Mouse (Mus musculus): ENCODE measurements around the gene Ppp2ca.
A peak's percentile ranks its signal among the peaks of the same experiment; 100 is the strongest.
"Not testable (repeated sequence)": the region's sequence is repeated elsewhere in the genome, so short reads cannot be mapped to it uniquely, and the experiment has no call there.

Ppp2ca gene

DNA sequence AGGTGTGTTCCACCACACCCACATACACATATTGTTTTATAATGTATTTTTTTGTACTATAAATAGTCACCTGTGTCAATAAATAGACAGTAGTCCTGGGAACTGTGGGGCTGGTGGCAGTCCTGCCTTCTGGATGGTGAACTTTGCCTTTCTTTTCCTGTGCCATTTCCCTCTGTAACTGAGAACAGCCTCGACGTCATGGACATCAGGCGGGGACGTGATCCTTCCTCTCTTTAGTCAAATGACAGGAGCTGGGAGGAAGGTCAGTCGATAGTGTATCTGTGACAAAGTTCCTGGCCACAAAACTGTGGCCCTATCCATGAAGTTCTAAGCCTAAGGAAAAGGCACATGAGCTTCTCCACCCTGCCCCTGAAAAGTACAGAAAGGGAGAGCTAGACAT lies 3.9 kb upstream of the Ppp2ca start:
- no peak for DNase-seq (ENCODE audit: low spot score in 2 of 2)

DNA sequence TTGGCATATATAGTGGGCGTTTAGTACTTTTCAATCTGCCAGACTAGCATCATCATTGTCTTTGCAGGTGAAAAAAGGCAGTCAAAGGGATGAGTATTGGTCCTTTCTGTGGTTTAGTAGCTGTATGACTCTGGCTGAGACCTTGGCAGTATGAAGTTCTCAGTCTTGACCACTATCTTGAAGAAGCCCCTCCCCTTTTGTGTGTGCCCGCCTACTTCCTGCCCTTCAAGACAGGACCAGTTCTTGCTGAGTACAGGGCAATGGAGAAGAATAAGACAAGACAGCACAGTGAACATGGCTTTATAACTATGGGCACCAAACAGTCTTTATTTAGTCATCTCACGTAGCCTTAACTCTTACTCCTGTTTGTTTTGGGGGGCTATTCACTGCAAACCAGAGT lies 1.5 kb upstream of the Ppp2ca start:
- no peak for DNase-seq (ENCODE audit: low spot score in 2 of 2)

DNA sequence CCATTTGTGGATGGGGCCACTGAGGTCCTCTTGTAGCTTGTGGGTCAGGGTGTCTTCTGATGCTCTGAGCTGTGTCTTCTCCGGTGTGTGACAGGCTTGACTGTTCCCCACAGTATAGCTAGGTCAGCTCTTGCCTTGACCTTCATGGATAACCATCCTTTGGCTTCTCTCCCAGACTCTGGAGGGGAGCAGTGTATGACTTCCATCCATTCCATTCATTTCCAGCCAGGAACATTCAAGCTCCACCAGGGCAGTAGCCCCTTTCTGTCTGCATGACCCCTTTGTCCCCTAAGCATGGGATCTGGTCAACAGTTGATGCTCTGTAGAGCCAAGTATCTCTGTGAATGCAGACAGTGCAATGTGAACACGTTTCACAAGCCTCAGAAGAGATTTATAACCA lies 885 bp upstream of the Ppp2ca start:
- DNase-seq (ENCODE audit: low spot score in 2 of 2), result peak in 1 of 2 experiments; percentile 4

DNA sequence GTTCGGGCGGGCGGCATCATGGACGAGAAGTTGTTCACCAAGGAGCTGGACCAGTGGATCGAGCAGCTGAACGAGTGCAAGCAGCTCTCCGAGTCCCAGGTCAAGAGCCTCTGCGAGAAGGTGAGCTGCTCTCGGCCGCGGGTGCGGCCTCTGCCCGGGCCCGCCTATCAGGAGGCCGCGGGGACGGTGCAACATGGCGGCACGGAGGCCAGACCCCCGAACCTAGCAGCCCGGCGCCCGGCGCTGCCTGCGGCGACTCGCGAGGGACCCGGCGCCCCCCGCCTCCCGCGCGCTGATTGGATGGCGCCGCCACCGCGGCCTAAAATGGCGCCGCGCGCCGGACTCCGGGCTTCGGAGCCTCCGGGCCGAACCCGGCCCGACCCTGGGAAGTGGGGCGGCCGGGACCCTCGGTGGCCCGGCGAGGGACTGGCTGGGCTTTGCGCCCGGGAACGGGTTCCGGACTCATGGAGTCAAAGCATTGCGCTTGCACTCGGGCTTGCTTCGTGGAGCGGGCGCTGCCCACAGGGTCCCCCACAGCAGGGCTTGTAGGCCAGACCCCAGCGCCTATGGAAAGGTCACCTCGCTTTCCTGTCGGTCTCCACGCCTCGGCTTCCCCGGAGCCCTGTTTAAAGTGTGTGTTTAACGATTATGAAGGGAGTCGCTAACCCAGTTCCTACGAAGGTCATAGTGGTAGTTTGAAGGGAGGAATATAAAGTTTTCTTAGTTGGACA lies 715 bp downstream of the Ppp2ca start:
- peak; percentile 62 to 76 for DNase-seq (ENCODE audit: low spot score in 2 of 2)

DNA sequence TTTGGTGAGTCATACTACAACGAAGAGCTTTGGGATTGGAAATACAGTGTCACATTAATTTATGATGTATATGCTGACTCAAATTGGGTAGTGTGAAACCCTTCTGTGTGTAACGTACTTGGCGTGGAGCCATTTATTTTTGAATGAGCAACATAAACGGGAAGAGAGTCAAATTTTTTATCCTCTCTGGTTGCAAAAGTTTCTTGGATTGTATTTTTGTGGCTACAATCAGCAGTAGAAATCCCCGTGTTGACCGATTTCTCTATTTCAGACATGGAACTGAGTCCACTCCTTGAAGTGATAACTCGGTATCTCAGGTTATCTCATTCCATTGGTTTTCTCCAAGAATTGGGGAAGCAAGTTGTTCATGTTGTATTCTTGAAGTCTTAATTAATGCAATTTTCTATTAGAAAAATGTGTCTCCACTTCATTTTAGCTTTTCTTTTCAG lies 1.3 kb downstream of the Ppp2ca start:
- no peak for DNase-seq (ENCODE audit: low spot score in 2 of 2)

DNA sequence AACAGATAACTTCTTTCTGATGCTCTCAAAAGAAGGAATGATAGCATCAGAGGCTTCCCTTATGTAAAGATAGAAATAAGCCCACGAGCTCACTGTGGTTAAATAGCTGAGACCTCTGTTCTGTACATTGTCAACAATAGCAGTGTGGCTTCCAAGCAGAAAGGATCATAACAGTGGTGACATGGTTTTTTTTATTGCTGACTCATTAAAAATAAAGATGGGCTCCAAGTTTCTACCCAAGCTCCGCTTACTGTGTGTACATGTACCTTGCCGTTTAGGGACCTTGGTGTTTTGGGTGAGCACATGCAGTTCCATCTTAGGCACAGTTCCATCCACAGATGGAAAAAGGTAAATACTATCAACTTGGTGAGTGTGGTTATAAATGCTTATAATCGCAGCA lies 4.5 kb downstream of the Ppp2ca start:
- DNase-seq (ENCODE audit: low spot score in 2 of 2), result no peak

DNA sequence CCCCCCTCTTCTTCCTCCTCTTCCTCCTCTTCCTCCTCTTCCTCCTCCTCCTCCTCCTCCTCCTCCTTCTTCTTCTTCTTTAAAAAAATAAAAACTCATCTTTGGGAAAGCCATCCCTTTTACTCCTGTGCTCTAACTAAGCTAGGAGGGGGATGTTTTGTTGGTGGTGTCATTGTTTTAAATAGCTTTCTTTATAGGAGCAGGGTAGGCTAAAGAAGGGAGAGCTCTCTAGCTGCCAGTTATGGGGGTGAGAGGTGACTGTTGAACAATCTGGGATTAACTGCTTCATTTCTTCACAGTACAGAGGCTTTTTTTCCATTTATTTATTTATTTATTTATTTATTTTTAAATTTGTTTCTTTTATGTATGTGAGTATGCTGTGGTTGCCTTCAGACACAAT lies 7.0 kb downstream of the Ppp2ca start:
- no peak for DNase-seq (ENCODE audit: low spot score in 2 of 2)

DNA sequence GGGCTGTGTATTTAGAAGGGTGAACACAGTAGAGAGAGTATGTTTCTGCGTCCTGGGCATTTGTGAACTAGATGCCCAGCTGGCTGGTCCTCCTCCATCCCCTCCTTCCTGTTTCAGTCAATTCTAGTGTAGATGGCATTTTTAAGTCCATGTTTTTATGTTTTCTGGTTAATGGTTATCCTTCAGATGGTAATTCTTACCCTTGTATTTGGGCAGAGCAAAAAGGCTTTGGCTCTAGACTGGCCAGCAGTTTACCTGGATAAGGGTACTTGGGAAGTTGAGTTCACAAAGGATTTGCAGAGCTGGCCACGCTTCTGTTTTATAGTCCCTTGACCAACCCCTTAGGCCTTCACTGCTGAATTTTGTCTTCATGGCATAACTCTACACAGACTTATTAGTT lies 7.6 kb downstream of the Ppp2ca start:
- DNase-seq (ENCODE audit: low spot score in 2 of 2), result no peak

DNA sequence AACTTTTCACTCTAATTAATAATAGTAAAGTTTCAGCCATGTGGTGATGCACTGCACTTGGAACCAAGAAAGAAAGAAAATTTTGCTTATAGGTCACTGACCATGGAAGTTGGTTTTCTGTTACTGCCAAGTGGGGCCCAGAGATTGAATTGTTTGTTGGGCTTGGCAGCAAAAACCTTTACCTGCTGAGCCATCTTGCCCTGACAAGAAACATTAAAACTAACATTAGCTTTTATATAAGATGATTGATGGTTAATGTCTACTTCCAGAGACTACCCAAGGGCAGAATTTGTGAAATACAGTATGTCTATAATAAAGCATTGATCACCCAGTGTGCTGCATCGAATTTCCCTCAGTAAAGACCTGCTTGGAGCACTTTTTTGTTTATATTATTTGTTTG lies 8.0 kb downstream of the Ppp2ca start:
- no peak for DNase-seq (ENCODE audit: low spot score in 2 of 2)

DNA sequence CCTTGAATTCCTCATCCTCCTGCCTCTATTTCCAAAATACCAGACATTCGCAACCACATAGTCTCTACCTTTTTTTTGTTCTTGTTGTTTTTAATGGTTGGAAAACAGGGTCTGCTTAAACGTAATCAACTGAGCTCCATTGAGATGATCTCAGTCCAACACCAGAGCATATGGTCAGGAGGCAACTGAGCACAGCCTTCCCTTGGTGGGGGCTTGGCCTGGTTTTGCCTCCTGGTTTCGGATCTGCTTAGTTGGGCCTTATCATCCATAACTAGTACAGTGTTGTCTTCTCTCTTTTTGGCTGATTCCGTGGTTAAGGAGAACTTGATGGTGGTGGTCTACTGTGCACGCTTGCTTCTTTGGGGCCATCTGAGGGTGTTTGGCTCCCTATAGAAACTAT lies 10.3 kb downstream of the Ppp2ca start:
- no peak for DNase-seq (ENCODE audit: low spot score in 2 of 2)

DNA sequence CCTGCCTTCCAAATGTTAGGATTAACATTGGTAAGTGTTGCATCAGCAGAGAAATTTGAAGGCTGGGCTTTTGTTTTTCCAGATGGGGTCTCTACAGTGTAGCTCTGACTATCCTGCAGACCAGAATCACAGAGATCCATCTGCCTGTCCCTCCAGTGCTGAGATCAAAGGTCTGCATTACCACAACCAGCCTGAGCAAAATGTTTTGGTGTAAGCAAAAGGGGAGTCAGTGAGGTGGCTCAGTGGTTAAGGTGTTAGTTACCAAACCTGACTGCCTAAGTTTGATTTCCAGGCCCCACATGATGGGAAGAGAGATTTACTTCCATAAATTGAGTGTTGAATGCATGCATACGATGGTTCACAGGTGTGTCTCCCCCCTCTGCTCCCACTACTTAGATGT lies 10.9 kb downstream of the Ppp2ca start:
- no peak for DNase-seq (ENCODE audit: low spot score in 2 of 2)

DNA sequence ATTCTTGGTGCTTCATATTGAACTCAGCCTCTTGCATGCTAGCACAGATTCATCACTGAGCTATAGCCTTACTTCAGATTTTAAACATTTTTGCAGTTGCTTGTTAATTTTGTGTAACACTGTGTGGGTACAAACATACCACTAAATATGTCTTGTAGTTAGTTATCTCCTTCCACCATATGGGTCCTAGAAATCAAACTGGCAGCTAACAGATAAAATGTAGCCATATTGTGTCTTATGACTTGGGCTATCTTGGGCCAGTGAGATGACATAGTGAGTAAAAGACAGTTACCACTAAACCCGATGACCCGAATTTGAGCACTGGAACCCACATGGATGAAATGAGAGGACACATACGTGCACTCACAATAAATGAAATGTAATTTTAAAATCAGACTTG lies 17.0 kb downstream of the Ppp2ca start:
- no peak for DNase-seq (ENCODE audit: low spot score in 2 of 2)

DNA sequence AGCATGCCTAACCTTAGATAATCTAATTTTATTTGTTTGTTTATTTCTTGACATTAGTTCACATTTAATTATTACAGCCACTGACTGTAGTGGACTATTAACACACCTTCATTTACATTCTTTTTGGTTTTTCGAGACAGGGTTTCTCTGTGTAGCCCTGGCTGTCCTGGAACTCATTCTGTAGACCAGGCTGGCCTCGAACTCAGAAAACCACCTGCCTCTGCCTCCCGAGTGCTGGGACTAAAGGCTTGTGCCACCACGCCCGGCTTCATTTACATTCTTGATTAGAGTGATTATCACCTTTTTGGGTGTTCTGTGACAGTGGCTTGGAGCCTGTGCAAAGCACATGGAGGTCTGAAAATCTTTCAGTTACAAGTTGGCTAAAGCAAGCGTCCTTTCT lies 17.6 kb downstream of the Ppp2ca start:
- not testable (repeated sequence) for DNase-seq (ENCODE audit: low spot score in 2 of 2)

DNA sequence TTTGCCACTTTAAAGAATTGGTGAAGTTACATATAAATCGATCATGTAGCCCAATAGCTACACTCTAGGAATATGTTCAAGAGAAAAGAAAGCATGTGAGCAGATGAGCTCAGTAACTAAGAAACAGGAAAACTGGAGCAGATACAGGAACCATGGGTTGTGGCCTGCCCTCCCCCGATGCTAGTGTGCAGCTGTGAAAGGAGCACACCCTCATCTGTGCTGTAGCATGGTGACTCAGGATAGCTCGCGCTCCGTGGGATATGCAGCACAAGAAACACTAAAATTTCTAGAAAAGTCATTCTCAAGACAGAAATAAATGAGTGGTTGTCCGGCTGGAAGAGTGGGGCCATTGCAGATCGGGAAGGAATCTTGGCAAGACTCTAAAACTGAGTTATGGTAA lies 18.7 kb downstream of the Ppp2ca start:
- no peak for DNase-seq (ENCODE audit: low spot score in 2 of 2)

DNA sequence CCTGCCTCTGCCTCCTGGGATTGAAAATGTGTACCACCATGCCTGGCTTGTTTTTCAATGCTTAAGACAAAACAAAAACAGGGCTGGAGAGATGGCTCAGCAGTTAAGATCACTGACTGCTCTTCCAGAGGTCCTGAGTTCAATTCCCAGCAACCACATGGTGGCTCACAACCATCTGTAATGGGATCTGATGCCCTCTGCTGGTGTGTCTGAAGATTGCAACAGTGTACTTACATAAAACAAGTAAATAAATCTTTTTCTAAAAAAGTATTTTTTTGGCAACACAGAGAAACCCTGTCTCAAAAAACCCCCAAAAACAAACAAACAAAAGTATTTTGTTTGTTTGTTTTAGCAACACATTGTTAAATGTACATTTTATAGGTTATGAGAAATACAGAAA lies 21.9 kb downstream of the Ppp2ca start:
- DNase-seq (ENCODE audit: low spot score in 2 of 2), result not testable (repeated sequence)

DNA sequence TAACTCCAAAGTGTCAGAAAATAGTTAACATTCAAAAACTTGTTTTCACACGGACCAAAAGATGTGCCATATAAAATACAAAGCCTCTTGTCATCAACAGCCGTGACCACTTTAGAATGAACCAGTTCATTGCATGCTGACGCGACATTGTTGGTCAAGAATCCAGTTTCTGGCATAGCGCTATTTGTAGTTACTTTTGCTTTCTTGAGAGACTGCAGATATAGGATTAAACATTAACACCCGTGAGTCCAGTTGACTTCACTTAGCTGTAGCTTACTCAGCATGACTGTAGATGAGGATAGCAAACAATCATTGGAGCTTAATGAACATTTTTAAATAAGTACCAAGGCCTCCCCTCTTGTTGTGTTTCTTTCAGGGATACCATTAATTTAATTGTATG lies 23.6 kb downstream of the Ppp2ca start:
- DNase-seq (ENCODE audit: low spot score in 2 of 2), result no peak

DNA sequence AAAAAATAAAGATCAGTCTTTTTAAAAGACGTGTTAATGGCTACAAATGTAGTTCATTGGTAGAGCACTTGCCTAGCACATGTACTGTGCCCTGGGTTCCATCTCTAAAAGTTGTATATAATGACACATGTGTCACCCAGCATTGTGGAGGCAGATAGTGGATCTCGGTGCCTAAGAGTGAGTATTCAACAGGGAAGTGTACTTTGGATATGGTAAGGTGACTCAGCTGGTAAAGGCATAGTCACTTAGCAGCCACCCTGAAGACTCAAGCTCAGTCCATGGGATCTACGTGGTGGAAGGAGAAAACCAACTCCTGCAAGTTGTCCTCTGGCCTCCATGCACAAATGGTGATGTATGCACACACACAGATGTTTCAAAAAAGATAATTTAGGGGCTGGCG lies 26.0 kb downstream of the Ppp2ca start:
- no peak for DNase-seq (ENCODE audit: low spot score in 2 of 2)

DNA sequence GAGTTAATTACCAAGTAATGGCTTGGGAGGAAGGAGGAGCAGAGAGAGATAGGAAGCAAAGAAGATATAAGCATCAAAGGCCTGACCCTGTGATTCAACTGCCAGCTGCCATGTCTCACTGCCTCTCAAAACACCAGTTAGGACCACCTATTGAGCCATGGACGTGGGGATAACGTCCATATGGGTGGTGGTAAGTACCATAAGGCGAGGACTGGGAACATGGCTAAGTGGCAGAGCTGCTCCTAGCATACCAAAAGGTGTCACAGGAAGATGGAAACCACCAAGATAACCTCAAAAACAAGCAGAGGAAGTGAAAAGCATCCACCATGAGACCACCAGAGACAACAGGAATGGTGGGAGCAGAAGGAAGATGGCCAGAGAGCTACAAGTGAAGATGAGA lies 28.7 kb downstream of the Ppp2ca start:
- no peak for DNase-seq (ENCODE audit: low spot score in 2 of 2)

DNA sequence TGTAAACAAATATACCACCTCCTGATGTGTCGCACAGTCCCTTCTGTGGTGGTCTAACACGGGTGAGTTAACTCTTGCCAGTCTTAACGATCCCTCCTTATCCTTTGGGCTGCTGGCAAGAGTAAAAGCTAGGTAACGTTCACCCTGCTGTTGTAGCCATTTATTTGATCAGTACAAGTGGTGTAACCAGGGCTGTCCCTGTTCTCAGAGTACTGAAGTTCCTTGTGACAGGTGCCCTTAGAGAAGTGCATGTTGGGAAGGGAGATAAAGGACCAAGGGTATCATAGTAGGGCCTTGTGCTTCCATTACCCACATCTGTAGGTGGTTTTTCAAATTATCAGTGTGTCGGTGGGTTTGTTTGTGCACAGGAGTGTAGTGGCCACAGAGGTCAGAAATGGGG lies 29.3 kb downstream of the Ppp2ca start:
- DNase-seq (ENCODE audit: low spot score in 2 of 2), result no peak

DNA sequence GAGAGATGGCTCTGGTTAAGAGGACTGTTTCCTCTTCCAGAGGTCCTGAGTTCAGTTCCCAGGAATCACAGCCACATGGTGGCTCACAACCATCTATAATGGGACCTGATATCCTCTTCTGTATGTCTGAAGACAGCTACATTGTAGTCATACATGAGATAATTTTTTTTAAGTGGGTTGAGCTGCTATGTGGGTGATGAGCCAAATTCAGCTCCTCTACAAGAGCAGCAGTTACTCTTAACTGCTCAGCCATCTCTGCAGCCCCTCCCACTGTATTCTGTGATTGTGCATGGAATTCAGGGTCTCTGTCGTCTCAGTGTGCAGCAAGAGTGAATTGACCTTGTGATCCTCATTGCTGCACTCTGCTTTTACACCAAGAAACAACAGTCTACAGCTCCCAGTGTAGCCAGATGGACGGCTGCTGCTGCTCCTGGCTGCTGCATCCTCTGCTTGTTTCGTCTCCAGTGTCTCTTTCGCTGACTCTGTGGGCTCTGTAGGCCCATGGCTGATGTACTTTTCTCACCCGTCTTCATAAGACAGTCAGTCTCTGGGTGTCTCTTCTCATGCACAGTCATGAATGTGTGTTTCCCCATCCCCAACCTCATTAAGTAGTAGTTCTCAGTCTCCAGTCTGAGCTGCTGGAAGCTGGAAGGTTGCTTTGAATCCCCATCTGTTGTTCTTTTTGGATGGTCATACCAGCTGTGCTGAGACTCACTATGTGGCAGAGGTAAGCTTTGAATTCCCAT lies 30.0 kb downstream of the Ppp2ca start:
- no peak for DNase-seq (ENCODE audit: low spot score in 2 of 2)

DNA sequence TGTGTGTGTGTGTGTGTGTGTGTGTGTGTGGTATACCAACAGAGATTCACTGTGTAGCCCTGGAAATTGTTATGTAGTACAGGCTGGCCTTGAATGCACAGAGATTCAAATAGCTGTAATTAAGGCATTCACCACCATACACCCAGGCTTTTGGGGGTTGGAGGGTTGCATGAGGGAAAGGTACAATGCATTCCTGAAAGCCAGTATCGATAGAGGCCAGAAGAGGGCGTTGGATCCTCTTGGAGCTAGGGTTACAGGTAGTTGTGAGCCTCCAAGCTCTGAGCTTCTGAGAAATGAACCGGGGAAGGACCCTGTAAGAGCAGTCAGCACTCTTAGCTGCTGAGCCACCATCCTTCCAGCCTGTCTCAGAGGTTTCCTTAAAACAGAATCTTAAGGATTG lies 30.7 kb downstream of the Ppp2ca start:
- DNase-seq (ENCODE audit: low spot score in 2 of 2), result peak in 1 of 2 experiments; percentile 9

DNA sequence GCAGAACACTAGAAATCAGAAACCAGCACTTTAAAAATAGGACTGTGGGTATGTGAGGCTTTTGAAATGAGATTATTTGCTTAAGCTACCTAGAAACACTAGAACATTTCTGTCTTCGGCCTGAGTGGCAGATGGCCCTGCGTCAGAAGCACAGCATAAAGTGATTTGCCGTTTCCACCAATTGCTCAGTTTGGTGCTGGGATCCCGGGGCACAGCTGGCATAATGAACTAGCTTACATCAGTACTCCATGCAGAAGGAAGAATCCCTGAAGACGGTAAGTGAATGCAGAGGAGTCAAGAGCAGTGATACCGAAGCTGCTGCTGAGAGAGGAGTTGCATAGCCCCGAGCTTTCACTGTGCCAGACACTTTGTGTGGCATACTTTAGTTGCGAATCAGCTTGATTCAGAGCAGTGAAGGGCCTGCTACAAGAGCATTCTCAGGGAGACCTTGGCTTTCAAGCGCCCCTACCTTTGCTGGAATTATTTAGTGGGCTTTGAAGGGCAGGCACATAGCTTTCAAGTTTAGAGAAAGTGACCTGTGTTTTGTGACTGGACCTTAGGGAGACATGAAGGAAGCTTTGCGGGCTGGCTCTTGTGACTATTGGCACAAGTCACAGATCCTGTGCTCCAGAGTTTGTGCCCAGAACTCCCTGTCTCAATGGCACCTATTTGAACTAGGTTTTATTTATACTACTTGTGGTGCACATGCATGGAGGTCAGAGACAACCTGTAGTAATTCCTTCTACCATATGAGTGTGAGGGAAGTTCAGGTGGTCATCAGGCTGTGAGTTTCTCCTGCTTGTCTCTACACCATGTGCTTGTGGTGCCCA lies 31.4 kb downstream of the Ppp2ca start:
- peak in 1 of 2 experiments; percentile 8 for DNase-seq (ENCODE audit: low spot score in 2 of 2)

All from cerebellum, postnatal 4 days (tissue).